In genomic region chr19:24279706-24280600, GRCm38 (mm10) we compare ENCODE assay signal across 8 mouse cellular contexts. TPM values are rescaled to one million over a fixed set of nuclear protein-coding genes. Genes with fewer than 3 reads are reported as not detected.
DNase-seq lines count a peak whose midpoint lies in the region; ATAC-seq and TF ChIP-seq lines count a peak whose summit lies in the region.

No protein-coding gene starts in this region.

- under 1% methylated on average over 62 of the region's 78 CpGs for WGBS in hindbrain, embryonic 16.5 days

- TF ChIP-seq CTCF in left cerebral cortex, adult 2 months (IDR thresholded peaks at IDR 0.05) = peak; percentile 70

- peak overlapping the region; percentile 80 for H3K9ac ChIP-seq in hindbrain, embryonic 16.5 days (ENCODE audit: low read depth, low read length)

- intact Hi-C loops in left cerebral cortex, adult 2 months (cut with DNase I) = loop anchor here (5.0 to 10.0 kb wide), 3 partner anchors 277 to 592 kb away; partner anchors contain the start of gene Pip5k1b

- peak; percentile 56 for DNase-seq in WW6 (ENCODE audit: low read depth, low spot score)
- peak; percentile 86 for DNase-seq in cerebellum, postnatal 36 days
- peak; percentile 58 for DNase-seq in gastrocnemius, adult 18-20 months (ENCODE audit: low spot score)
- DNase-seq in left cerebral cortex, adult 2 months (ENCODE audit: extremely low spot score in 1 of 2, low spot score in 2 of 2) = peak; percentile 73 to 76
- DNase-seq in right cerebral cortex, adult 18-20 months = peak; percentile 79
- DNase-seq in urinary bladder, postnatal 25 days (ENCODE audit: low spot score) = peak; percentile 79

- H3K9me3 ChIP-seq in hindbrain, embryonic 16.5 days (ENCODE audit: control insufficient read depth, low read length) = no peaks in the 10 kb centered on the region

- no peaks in the 10 kb centered on the region for H3K36me3 ChIP-seq in hindbrain, embryonic 16.5 days (ENCODE audit: control insufficient read depth, insufficient read depth, low read length)

- no peaks in the 10 kb centered on the region for H3K27me3 ChIP-seq in hindbrain, embryonic 16.5 days (replicated peaks; ENCODE audit: control insufficient read depth, insufficient read depth, low read length)

- H3K4me3 ChIP-seq in hindbrain, embryonic 16.5 days (ENCODE audit: low read length) = peak overlapping the region; percentile 70
- H3K4me3 ChIP-seq in left cerebral cortex, adult 2 months = peak overlapping the region; percentile 60

- peak overlapping the region; percentile 87 for H3K27ac ChIP-seq in hindbrain, embryonic 16.5 days (ENCODE audit: low read depth, low read length)
- H3K27ac ChIP-seq in left cerebral cortex, adult 2 months = peak overlapping the region; percentile 91

- H3K4me1 ChIP-seq in hindbrain, embryonic 16.5 days (ENCODE audit: control insufficient read depth, insufficient read depth, low read depth, low read length) = peaks cover 3% of the 10 kb centered on the region

- H3K4me2 ChIP-seq in hindbrain, embryonic 16.5 days (ENCODE audit: low read length) = peak overlapping the region; percentile 94

- ATAC-seq in hindbrain, embryonic 16.5 days = peak; percentile 82
- ATAC-seq in megakaryocyte, adult 5-6 weeks (ENCODE audit: poor library complexity, severe bottlenecking) = peak; percentile 61

RNA-seq across cellular contexts. Expression of gene Fxn, which starts 0.5 kb away (rescaled TPM):
- total RNA-seq in gastrocnemius, adult 18-20 months (2021) = 10 to 100 TPM; 18.0 to 19.2 TPM
- 40.0 and 41.4 TPM in 2 replicates for polyA plus RNA-seq in hindbrain, embryonic 16.5 days (2015; fragmentation: Nextera tagmentation; extraction: Ambion mirVana)
- total RNA-seq in left cerebral cortex, adult 2 months (2021) = 1 to 10 TPM; 5.9 to 8.1 TPM
- total RNA-seq in megakaryocyte, adult 5-6 weeks (2015) = 9.6 and 10.4 TPM in 2 replicates
- 4.2 and 4.7 TPM in 2 replicates for total RNA-seq in megakaryocyte, adult 5-6 weeks (2017)

RNA-seq across cellular contexts. Expression of gene Tjp2, which starts 55.1 kb away (rescaled TPM):
- total RNA-seq in gastrocnemius, adult 18-20 months (2021) = 1 to 10 TPM; 2.9 to 5.2 TPM
- 10.1 and 12.6 TPM in 2 replicates for polyA plus RNA-seq in hindbrain, embryonic 16.5 days (2015; fragmentation: Nextera tagmentation; extraction: Ambion mirVana)
- total RNA-seq in left cerebral cortex, adult 2 months (2021) = 10 to 100 TPM; 16.5 to 19.1 TPM
- total RNA-seq in megakaryocyte, adult 5-6 weeks (2015) = 1.6 and 3.7 TPM in 2 replicates
- 2.4 and 3.3 TPM in 2 replicates for total RNA-seq in megakaryocyte, adult 5-6 weeks (2017)

Comparison
In these comparisons a context has a peak if more than half of its experiments do, and no peak if none do; other contexts are left out.
1. Peak in every context shown above with its lines: DNase-seq, ATAC-seq, H3K4me3 ChIP-seq and H3K27ac ChIP-seq.